Mouse (Mus musculus) neural tube, embryonic 14.5 days (tissue): ENCODE results near the gene Nxph1. TPM values are rescaled to one million over a fixed set of nuclear protein-coding genes. Genes with fewer than 3 reads are reported as not detected.

Experiments
- ATAC-seq: fragments of 200-750 bp; cut with Nextera tagmentation; 2 replicates; pipeline ENCODE4 v1.8.0; 2017; ENCODE audit warnings: low read depth, mild to moderate bottlenecking, moderate TSS enrichment, moderate library complexity
- H3K27ac ChIP-seq: fragments of 300-500 bp; sonication (generic); 2 replicates; pipeline ENCODE4 v1.5.1; 2014; ENCODE audit warnings: low read depth, mild to moderate bottlenecking, control low read depth, low read length, moderate library complexity, mixed read lengths
- H3K27me3 ChIP-seq: fragments of 300-500 bp; sonication (generic); 2 replicates; pipeline ENCODE4 v1.6.1; 2014; ENCODE audit warnings: low read length; ENCODE audit not compliant: control insufficient read depth, insufficient read depth
- H3K36me3 ChIP-seq: fragments of 300-500 bp; sonication (generic); 2 replicates; pipeline ENCODE4 v1.6.1; 2014; ENCODE audit warnings: low read length, mixed read lengths; ENCODE audit not compliant: control insufficient read depth, insufficient read depth
- H3K4me1 ChIP-seq: fragments of 300-500 bp; sonication (generic); 2 replicates; pipeline ENCODE4 v1.6.1; 2014; ENCODE audit warnings: low read length; ENCODE audit not compliant: control insufficient read depth, insufficient read depth
- H3K4me2 ChIP-seq: fragments of 300-500 bp; sonication (generic); 2 replicates; pipeline ENCODE4 v1.6.1; 2014; ENCODE audit warnings: mild to moderate bottlenecking, low read depth, low read length, control low read depth
- H3K4me3 ChIP-seq: fragments of 300-500 bp; sonication (generic); 2 replicates; pipeline ENCODE4 v1.5.1; 2014; ENCODE audit warnings: low read depth, low read length, control low read depth, mixed read lengths
- H3K9ac ChIP-seq: fragments of 300-500 bp; sonication (generic); replicated peaks from 2 replicates; pipeline ENCODE4 v1.6.1; 2014; ENCODE audit warnings: low read depth, mild to moderate bottlenecking, control low read depth, low read length, mixed read lengths
- H3K9me3 ChIP-seq: fragments of 300-500 bp; sonication (generic); 2 replicates; pipeline ENCODE4 v1.6.1; 2016; ENCODE audit warnings: low read length; ENCODE audit not compliant: control insufficient read depth
- WGBS: fragments of 180-500 bp; shearing (Covaris S2); extraction: QIAGEN DNeasy Blood & Tissue Kit; methylation state at CpG from one replicate; pipeline ENCODE4 v1.1.7; 2014; 5-methylcytosine and 5-hydroxymethylcytosine counted together
- polyA plus RNA-seq: library from polyadenylated mRNA; unstranded; fragments of >200 nt; fragmentation: Nextera tagmentation; extraction: Ambion mirVana; gene quantifications from 2 replicates; pipeline ENCODE4 v1.2.1, GENCODE M21; 2014

Gene Nxph1
- polyA plus RNA-seq, 1 experiment from 2014 or later = 122 TPM

DNA sequence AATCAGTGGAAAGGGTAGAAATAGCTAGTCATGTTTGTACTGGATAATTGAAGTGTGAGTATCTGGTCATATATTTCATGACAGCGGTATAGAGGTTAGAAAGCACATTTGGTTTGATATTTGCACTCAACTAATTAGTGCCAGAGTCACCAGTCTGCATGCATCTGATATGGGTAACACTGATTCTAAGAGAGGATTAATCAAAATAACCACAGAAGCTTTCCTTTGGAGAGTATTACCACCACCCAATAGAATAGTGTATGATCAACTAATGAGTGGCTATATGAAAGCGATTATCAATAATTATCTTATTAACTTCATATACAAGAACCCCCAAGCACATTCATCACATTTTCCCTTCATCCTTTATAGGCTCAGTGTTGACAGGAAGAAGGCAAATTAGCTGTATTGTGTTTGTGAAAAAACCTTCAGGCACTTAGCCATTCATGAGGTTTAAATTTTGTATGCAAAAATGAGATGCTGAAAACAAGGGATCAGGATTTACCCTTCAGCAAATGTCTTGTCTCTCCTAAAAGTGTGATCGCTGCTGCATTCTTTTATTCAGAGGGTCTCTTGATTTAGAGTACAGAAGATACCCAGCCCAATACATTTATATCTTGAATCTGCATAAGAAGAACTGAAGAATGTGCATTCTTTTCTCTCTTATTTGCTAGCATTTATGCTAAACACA lies 185.5 kb downstream of the Nxph1 start:
- Histone ChIP-seq H3K4me1 (no peaks in the 10 kb centered on the region), H3K27ac (no peak overlapping the region), H3K9ac (no peak overlapping the region), H3K36me3 (no peaks in the 10 kb centered on the region), H3K27me3 (no peaks in the 10 kb centered on the region), H3K4me3 (no peak overlapping the region), H3K9me3 (no peaks in the 10 kb centered on the region), H3K4me2 (no peak overlapping the region)
- no peak for ATAC-seq
- 77% methylated on average over 3 of the region's 3 CpGs for WGBS

DNA sequence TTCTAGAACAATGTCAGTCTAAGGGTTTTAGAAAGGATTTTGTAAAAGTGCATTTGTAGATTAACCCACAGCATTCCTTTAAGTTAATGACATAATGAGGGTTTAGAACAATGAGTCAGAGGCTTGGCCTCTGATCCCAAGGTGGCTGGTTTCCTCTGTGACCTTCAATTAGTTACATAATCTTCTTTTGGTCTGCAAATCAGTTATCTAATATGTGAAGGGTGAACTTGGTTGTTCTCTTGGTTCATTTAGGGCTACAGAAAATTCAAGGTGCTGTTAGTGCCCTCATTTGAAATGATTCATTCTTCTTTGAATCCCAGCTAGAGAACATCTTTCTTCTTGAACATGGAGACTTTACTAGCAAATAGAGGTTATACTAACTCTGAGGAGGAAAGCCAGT lies 199.7 kb downstream of the Nxph1 start:
- no peak overlapping the region for H3K4me3 ChIP-seq
- no peak overlapping the region for H3K27ac ChIP-seq
- H3K36me3 ChIP-seq = no peaks in the 10 kb centered on the region
- no peaks in the 10 kb centered on the region for H3K27me3 ChIP-seq
- H3K4me2 ChIP-seq = no peak overlapping the region
- no peak overlapping the region for H3K9ac ChIP-seq
- no peaks in the 10 kb centered on the region for H3K9me3 ChIP-seq
- peaks cover 6% of the 10 kb centered on the region for H3K4me1 ChIP-seq
- ATAC-seq = no peak

DNA sequence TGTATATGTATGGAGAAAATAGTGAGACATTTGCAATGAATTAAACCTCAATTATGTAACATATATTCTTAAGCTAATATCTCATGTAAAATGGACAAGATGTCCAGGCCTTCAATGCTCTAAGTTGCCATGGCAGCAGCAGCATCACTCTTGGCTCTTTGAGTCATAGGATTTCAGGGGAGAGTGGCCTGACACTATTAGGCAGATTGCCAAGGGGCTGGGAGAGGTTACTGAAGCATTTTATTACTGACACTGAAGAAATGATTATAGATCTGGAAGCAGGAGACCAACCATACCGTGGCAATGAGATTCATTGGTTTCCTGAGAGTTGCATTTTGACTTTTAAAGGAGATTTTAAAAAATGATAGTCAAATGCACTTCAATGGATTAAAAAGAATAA lies 201.6 kb downstream of the Nxph1 start:
- Histone ChIP-seq H3K9ac (no peak overlapping the region), H3K27me3 (no peaks in the 10 kb centered on the region), H3K27ac (no peak overlapping the region), H3K4me1 (peaks cover 6% of the 10 kb centered on the region), H3K36me3 (no peaks in the 10 kb centered on the region), H3K4me3 (no peak overlapping the region), H3K4me2 (no peak overlapping the region), H3K9me3 (no peaks in the 10 kb centered on the region)
- 12% methylated on average over 1 of the region's 1 CpGs for WGBS
- ATAC-seq = peak; percentile 62; the same call in 1 of the 2 replicates

DNA sequence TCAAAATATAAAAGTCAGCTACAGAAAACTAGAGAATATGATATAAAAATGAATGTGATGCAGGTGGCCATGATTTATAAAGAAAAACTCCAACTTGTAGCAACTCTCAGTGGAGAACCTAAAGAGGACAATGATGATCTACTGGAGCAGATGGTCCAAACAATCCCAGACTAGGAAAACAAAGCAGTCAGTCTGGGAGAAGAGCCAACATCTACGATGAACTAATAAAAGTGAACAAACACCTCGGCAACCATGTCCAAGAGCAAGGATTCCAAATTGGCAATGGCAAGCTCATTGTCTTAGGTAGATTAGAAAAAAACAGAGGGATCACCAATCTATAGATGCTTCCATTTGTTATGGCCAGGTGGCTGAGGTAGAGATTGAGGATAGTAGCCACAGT lies 211.0 kb downstream of the Nxph1 start:
- no peaks in the 10 kb centered on the region for H3K36me3 ChIP-seq
- 47% methylated on average over 2 of the region's 2 CpGs for WGBS

DNA sequence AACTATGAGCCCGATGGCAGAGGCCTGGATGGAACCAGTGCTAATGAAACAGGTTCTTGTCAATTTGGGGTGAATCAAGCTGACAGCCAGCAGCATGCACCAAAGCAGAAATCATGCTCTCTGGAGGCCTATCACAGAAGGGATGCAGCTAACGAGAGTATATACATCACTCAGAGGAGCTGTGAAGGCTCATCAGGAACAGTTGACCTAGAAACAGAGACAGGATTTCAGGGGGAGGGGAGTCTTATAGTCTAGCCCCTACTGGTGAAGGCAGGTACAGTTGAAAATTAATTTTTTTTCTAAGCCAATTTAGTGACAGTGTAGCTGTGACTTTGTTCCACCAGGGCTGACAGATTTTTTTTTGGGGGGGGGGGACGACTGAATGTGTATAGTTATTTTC lies 234.2 kb downstream of the Nxph1 start:
- Histone ChIP-seq H3K4me1 (no peaks in the 10 kb centered on the region), H3K27me3 (no peaks in the 10 kb centered on the region), H3K4me3 (no peak overlapping the region), H3K9me3 (no peaks in the 10 kb centered on the region), H3K4me2 (no peak overlapping the region), H3K36me3 (no peaks in the 10 kb centered on the region), H3K27ac (no peak overlapping the region), H3K9ac (no peak overlapping the region)
- ATAC-seq = peak; percentile 21; the same call in 1 of the 2 replicates
- WGBS = 59% methylated on average over 3 of the region's 3 CpGs

More for the DNA sequence above, 211.0 kb downstream of the Nxph1 start:
- ATAC-seq = no peak
- Histone ChIP-seq H3K4me2 (no peak overlapping the region), H3K27me3 (no peaks in the 10 kb centered on the region), H3K4me3 (no peak overlapping the region), H3K27ac (no peak overlapping the region), H3K9me3 (no peaks in the 10 kb centered on the region), H3K4me1 (no peaks in the 10 kb centered on the region), H3K9ac (no peak overlapping the region)

DNA sequence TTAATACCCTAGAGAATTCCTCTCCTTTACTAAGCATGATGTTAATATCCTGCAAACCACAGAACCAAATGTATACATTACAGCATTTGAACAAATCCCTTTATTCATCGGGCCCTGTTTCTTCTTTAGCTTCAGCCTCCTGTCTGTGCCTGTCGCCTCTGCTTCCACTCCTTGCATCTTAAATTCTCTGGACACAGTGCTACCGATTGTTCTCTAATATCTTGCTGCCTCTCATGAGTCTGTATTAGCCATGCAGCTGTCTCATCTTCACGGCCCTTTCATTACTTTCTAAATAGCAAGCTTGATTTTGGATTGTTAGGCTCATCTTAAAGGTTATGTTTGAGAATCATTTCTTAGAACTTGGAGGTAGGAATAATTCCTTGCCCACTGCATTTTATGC lies 262.5 kb downstream of the Nxph1 start:
- H3K27ac ChIP-seq = no peak overlapping the region
- H3K36me3 ChIP-seq = no peaks in the 10 kb centered on the region
- ATAC-seq = no peak
- no peaks in the 10 kb centered on the region for H3K27me3 ChIP-seq
- H3K4me3 ChIP-seq = no peak overlapping the region
- WGBS = 66% methylated on average over 4 of the region's 4 CpGs
- H3K9me3 ChIP-seq = no peaks in the 10 kb centered on the region
- no peak overlapping the region for H3K9ac ChIP-seq
- no peaks in the 10 kb centered on the region for H3K4me1 ChIP-seq
- H3K4me2 ChIP-seq = no peak overlapping the region

DNA sequence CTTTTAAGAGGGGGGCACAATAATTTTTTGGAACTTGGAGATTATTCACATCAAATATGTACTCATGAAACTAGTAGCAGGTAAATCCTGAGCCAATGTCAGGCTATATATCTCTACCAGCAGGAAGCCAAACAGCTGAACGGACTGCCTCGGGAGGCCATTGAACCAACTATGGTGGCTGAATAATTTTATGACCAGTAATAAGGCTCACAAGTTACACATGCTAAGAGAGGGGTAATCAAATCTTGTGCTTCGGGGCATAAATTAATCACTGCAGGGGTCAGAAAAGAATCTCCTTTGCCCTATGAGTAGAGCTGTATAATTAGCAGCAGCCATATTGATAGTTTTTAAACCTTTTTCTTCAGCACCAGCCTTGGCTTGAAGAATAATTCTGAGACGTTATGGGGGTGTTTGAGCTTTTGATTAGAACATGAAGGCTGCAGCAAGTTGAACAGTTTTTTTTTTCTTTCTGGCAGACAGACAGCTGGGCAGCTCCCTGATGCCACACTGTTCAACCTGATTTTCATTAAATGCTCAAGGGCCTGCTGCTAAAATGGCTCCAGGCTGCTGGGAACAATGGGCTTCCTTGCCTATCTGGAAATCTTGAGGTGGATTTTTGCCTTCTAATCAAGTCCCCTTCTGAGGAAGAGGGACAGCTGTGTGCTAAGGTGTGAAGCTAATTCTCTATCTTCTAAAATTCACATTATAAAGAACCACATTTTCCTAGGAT lies 272.7 kb downstream of the Nxph1 start:
- WGBS = 20% methylated on average over 4 of the region's 4 CpGs

DNA sequence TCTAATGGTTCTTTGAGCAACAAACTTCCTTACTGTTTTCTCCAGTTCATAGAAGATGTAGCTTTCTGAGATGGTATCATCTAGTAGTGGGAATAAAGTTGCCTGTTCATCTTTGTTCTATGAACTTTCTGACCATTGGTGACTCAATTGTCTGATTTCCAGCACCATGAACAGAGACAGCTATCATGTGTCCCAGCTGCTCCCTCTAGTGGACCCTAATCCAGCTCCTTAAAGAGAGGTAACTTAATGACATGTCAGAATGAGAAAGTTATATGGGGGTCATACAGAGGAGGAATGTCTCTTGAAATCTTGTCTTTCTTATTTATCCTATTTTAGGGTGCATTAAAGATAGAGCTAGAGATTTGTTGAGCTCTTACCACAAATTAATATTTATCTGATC lies 286.6 kb downstream of the Nxph1 start:
- H3K4me2 ChIP-seq = no peak overlapping the region
- no peak overlapping the region for H3K9ac ChIP-seq
- no peak overlapping the region for H3K27ac ChIP-seq
- H3K9me3 ChIP-seq = no peaks in the 10 kb centered on the region
- no peaks in the 10 kb centered on the region for H3K27me3 ChIP-seq
- no peaks in the 10 kb centered on the region for H3K4me1 ChIP-seq
- no peak for ATAC-seq
- no peak overlapping the region for H3K4me3 ChIP-seq
- no peaks in the 10 kb centered on the region for H3K36me3 ChIP-seq

More for the DNA sequence above, 272.7 kb downstream of the Nxph1 start:
- peak; percentile 52; the same call in 1 of the 2 replicates for ATAC-seq
- Histone ChIP-seq H3K27ac (peak overlapping the region; percentile 39; the same call in 1 of the 2 replicates), H3K4me1 (peaks cover 5% of the 10 kb centered on the region; the same call in 1 of the 2 replicates), H3K4me2 (no peak overlapping the region), H3K27me3 (no peaks in the 10 kb centered on the region), H3K9me3 (no peaks in the 10 kb centered on the region), H3K4me3 (no peak overlapping the region), H3K36me3 (no peaks in the 10 kb centered on the region), H3K9ac (no peak overlapping the region)

DNA sequence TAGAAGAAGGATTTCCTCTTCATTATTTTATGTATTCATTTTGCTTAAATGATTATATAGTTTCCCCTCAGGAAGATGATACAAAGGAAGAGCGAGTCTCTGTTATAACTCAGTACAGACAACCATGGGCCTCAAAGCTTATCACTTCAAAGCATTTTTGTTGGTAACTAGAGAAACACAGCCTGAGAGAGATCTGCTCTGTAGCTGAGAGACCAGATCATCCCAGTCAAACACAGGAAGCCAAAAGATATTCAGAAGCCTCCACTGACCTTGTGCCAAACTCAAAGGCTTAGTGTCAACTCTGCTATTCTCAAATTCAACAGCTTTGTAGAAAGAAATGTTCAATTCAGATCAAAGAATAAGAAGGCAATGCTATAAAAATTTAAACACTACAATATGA lies 319.8 kb downstream of the Nxph1 start:
- Histone ChIP-seq H3K9me3 (no peaks in the 10 kb centered on the region), H3K27me3 (no peaks in the 10 kb centered on the region), H3K27ac (no peak overlapping the region), H3K9ac (no peak overlapping the region), H3K4me2 (no peak overlapping the region), H3K4me1 (no peaks in the 10 kb centered on the region), H3K36me3 (no peaks in the 10 kb centered on the region), H3K4me3 (no peak overlapping the region)
- 55% methylated on average over 1 of the region's 1 CpGs for WGBS
- no peak for ATAC-seq
